Mouse (Mus musculus): ENCODE measurements around the gene Lcp1.
A peak's percentile ranks its signal among the peaks of the same experiment; 100 is the strongest.

Gene Lcp1

DNA sequence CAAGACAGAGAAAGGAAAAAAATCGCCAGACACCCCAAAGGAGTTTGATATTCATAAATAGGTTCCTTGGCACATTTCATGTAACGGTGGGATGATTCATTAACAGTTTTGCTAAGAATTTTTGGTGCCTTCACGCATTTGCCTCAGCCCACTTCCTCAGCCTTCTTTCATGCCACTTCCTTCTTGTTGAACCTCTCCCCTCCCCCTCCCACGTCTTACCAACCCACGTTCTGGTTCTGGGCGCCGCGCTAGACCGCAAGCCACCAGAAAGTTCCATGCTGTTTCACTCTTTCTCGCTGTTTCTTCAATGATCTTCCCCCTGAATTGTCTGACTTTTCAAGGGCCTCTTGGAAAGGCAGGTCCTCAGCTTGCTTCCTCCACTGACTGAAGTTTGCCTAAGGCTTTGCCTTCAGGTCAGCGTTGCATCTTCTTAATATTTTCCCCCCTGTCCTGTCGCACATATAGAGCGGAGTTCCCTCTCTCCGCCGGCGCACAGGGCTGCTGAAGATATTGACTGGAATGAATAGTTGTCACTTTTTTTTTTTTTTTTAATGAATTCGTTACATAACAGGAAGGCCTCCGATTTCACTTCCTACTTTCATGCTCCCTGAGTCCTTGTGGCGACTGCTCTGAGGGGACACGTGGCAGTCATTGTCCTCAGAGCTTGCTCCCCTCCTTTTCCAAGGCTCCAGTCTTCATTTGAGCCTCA is 48.5 kb downstream of the Lcp1 start:
- Histone ChIP-seq H3K9me3 (ENCODE audit: low read length) (no peaks in the 10 kb centered on the region), H3K4me1 (replicated peaks; ENCODE audit: low read depth, low read length) (peaks cover 21% of the 10 kb centered on the region), H3K4me3 (replicated peaks; ENCODE audit: low read length) (peak overlapping the region; percentile 26; the same call in 1 of the 2 replicates), H3K36me3 (ENCODE audit: insufficient read depth, low read length) (no peaks in the 10 kb centered on the region), H3K27me3 (ENCODE audit: insufficient read depth, low read length) (peaks cover 32% of the 10 kb centered on the region)
- no peak for TF ChIP-seq POU5F1 (IDR thresholded peaks at IDR 0.05; ENCODE audit: borderline replicate concordance, low read length)
- no peak for TF ChIP-seq NANOG (IDR thresholded peaks at IDR 0.05; ENCODE audit: borderline replicate concordance, low read length)
- TF ChIP-seq CTCF (conservative IDR thresholded peaks at IDR 0.05; ENCODE audit: low read length): no peak

- H3K27me3 ChIP-seq (ENCODE audit: insufficient read depth, low read length): peaks cover 22% of the 10 kb centered on the region
- no peaks in the 10 kb centered on the region for H3K9me3 ChIP-seq (ENCODE audit: low read length)
- no peak overlapping the region for H3K4me3 ChIP-seq (replicated peaks; ENCODE audit: low read length)
- peaks cover 21% of the 10 kb centered on the region for H3K4me1 ChIP-seq (replicated peaks; ENCODE audit: low read depth, low read length)
- H3K36me3 ChIP-seq (ENCODE audit: insufficient read depth, low read length): no peaks in the 10 kb centered on the region
- TF ChIP-seq NANOG (IDR thresholded peaks at IDR 0.05; ENCODE audit: borderline replicate concordance, low read length) (no peak), POU5F1 (IDR thresholded peaks at IDR 0.05; ENCODE audit: borderline replicate concordance, low read length) (no peak), CTCF (conservative IDR thresholded peaks at IDR 0.05; ENCODE audit: low read length) (no peak)
These were observed 49.7 kb downstream of the Lcp1 start for GRCm38 (mm10) chr14:75180551-75180978.

DNA sequence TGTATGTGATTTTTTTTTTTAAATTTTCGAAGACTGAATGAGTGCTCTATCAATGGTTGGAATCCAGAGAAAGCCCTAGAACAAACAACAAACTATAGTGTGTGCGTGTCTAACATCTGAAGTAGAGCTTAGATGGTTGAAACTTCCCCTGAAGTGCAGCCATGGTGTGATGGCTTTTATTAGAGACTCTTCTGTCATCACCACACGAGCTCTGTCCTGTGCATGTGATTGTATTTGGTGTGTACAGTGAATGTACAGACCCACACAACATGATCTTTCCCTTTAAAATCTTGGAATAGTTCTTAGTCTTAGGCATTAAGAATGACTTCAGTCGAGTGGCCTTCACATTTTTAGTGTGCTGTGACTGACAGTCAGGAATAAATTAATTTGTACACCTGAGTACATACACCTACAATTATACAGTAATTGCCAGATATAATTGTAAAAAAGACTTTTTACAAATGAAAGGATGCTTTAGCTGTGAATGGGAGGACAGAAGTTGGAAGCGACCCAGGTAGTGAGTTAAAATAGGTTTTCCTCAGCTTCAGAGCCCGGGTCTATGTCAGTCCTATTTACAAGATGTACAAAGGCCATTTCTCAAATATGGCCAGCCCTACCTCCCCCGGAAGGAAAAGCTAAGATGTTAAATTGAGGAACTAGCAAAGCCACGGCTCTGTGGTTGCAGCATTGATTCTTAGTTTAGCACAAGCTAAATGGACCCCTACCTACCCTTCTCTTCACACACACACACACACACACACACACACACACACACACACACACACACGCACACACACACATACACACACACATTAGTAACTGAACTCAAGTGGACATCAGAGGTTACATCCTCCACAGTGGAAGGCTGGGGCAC is 50.4 kb downstream of the Lcp1 start:
- H3K4me1 ChIP-seq (replicated peaks; ENCODE audit: low read depth, low read length): peaks cover 21% of the 10 kb centered on the region
- H3K36me3 ChIP-seq (ENCODE audit: insufficient read depth, low read length): no peaks in the 10 kb centered on the region
- no peak overlapping the region for H3K4me3 ChIP-seq (replicated peaks; ENCODE audit: low read length)
- peaks cover 20% of the 10 kb centered on the region for H3K27me3 ChIP-seq (ENCODE audit: insufficient read depth, low read length)
- TF ChIP-seq NANOG (IDR thresholded peaks at IDR 0.05; ENCODE audit: borderline replicate concordance, low read length) (no peak), POU5F1 (IDR thresholded peaks at IDR 0.05; ENCODE audit: borderline replicate concordance, low read length) (no peak), CTCF (conservative IDR thresholded peaks at IDR 0.05; ENCODE audit: low read length) (no peak)
- H3K9me3 ChIP-seq (ENCODE audit: low read length): no peaks in the 10 kb centered on the region

- Histone ChIP-seq H3K36me3 (ENCODE audit: insufficient read depth, low read length) (no peaks in the 10 kb centered on the region), H3K9me3 (ENCODE audit: low read length) (no peaks in the 10 kb centered on the region), H3K27me3 (ENCODE audit: insufficient read depth, low read length) (peaks cover 14% of the 10 kb centered on the region; the same call in 1 of the 2 replicates), H3K4me3 (replicated peaks; ENCODE audit: low read length) (no peak overlapping the region), H3K4me1 (replicated peaks; ENCODE audit: low read depth, low read length) (peaks cover 21% of the 10 kb centered on the region)
- TF ChIP-seq CTCF (conservative IDR thresholded peaks at IDR 0.05; ENCODE audit: low read length): no peak
- TF ChIP-seq NANOG (IDR thresholded peaks at IDR 0.05; ENCODE audit: borderline replicate concordance, low read length): no peak
- TF ChIP-seq POU5F1 (IDR thresholded peaks at IDR 0.05; ENCODE audit: borderline replicate concordance, low read length): no peak
These were observed 51.5 kb downstream of the Lcp1 start for GRCm38 (mm10) chr14:75182378-75182777.

DNA sequence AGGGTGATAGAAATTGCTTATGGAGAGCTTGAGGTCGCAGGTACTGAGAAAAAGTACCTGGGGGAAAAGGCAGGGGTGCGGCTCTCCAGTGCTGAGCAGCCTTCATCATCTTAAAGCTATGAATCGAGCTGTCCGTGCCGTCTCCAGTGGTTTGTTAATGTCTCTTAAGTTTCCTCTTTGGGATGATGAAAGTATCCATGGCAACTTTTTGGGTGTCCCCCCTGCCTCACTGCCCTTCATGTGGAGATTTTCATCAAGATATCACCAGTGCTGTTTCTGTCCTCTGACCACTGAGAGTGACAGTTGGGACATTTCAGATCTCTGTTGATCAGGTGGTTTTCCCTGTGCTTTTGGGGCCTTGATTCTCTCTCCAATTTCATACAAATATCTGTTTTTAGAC is 51.9 kb downstream of the Lcp1 start:
- H3K4me1 ChIP-seq (replicated peaks; ENCODE audit: low read depth, low read length): peaks cover 21% of the 10 kb centered on the region
- no peaks in the 10 kb centered on the region for H3K9me3 ChIP-seq (ENCODE audit: low read length)
- H3K27me3 ChIP-seq (ENCODE audit: insufficient read depth, low read length): peaks cover 12% of the 10 kb centered on the region; the same call in 1 of the 2 replicates
- H3K36me3 ChIP-seq (ENCODE audit: insufficient read depth, low read length): no peaks in the 10 kb centered on the region
- H3K4me3 ChIP-seq (replicated peaks; ENCODE audit: low read length): no peak overlapping the region
- TF ChIP-seq POU5F1 (IDR thresholded peaks at IDR 0.05; ENCODE audit: borderline replicate concordance, low read length): no peak

- Histone ChIP-seq H3K4me1 (replicated peaks; ENCODE audit: low read depth, low read length) (peaks cover 12% of the 10 kb centered on the region), H3K4me3 (replicated peaks; ENCODE audit: low read length) (no peak overlapping the region), H3K27me3 (ENCODE audit: insufficient read depth, low read length) (peaks cover 7% of the 10 kb centered on the region; the same call in 1 of the 2 replicates), H3K36me3 (ENCODE audit: insufficient read depth, low read length) (no peaks in the 10 kb centered on the region), H3K9me3 (ENCODE audit: low read length) (no peaks in the 10 kb centered on the region)
- TF ChIP-seq POU5F1 (IDR thresholded peaks at IDR 0.05; ENCODE audit: borderline replicate concordance, low read length) (no peak), CTCF (conservative IDR thresholded peaks at IDR 0.05; ENCODE audit: low read length) (no peak), NANOG (IDR thresholded peaks at IDR 0.05; ENCODE audit: borderline replicate concordance, low read length) (no peak)
These were observed 53.3 kb downstream of the Lcp1 start for GRCm38 (mm10) chr14:75184069-75184790.

- TF ChIP-seq NANOG (IDR thresholded peaks at IDR 0.05; ENCODE audit: borderline replicate concordance, low read length): no peak
- no peak for TF ChIP-seq POU5F1 (IDR thresholded peaks at IDR 0.05; ENCODE audit: borderline replicate concordance, low read length)
- no peak for TF ChIP-seq CTCF (conservative IDR thresholded peaks at IDR 0.05; ENCODE audit: low read length)
- Histone ChIP-seq H3K27me3 (ENCODE audit: insufficient read depth, low read length) (no peaks in the 10 kb centered on the region), H3K9me3 (ENCODE audit: low read length) (no peaks in the 10 kb centered on the region), H3K4me1 (replicated peaks; ENCODE audit: low read depth, low read length) (no peaks in the 10 kb centered on the region), H3K4me3 (replicated peaks; ENCODE audit: low read length) (no peak overlapping the region), H3K36me3 (ENCODE audit: insufficient read depth, low read length) (no peaks in the 10 kb centered on the region)
These were observed 55.1 kb downstream of the Lcp1 start for GRCm38 (mm10) chr14:75185796-75186594.

Measured in E14TG2a.4 (cell line).